Mouse (Mus musculus): ENCODE data around the gene Olr1.

Gene Olr1

GRCm38 (mm10) chr6:129507024-129507423 lies at the start of gene Olr1:
Gene Olr1, minus strand, starts transcription at chr6:129507165.
- peak in 1 of 2 experiments; percentile 16 for DNase-seq (ENCODE audit: low spot score in 2 of 2)

- no peak for DNase-seq (ENCODE audit: low spot score in 2 of 2)
These were observed 41.0 kb upstream of the Olr1 start for GRCm38 (mm10) chr6:129548009-129548408.

GRCm38 (mm10) chr6:129547277-129547676 lies 40.3 kb upstream of the Olr1 start:
- no peak for DNase-seq (ENCODE audit: low spot score in 2 of 2)

GRCm38 (mm10) chr6:129543709-129544606 lies 37.0 kb upstream of the Olr1 start:
- DNase-seq (ENCODE audit: low spot score in 2 of 2) = peak; percentile 83

- no peak for DNase-seq (ENCODE audit: low spot score in 2 of 2)
These were observed 35.6 kb upstream of the Olr1 start for GRCm38 (mm10) chr6:129542540-129542939.

GRCm38 (mm10) chr6:129541931-129542330 lies 35.0 kb upstream of the Olr1 start:
- DNase-seq (ENCODE audit: low spot score in 2 of 2) = peak in 1 of 2 experiments; percentile 57

- no peak for DNase-seq (ENCODE audit: low spot score in 2 of 2)
These were observed 31.6 kb upstream of the Olr1 start for GRCm38 (mm10) chr6:129538555-129538954.

- no peak for DNase-seq (ENCODE audit: low spot score in 2 of 2)
These were observed 28.8 kb upstream of the Olr1 start for GRCm38 (mm10) chr6:129535723-129536122.

- DNase-seq (ENCODE audit: low spot score in 2 of 2) = no peak
These were observed 27.7 kb upstream of the Olr1 start for GRCm38 (mm10) chr6:129534627-129535190.

- no peak for DNase-seq (ENCODE audit: low spot score in 2 of 2)
These were observed 27.1 kb upstream of the Olr1 start for GRCm38 (mm10) chr6:129534057-129534456.

- peak; percentile 87 to 89 for DNase-seq (ENCODE audit: low spot score in 2 of 2)
These were observed 26.2 kb upstream of the Olr1 start, which contains the start of gene Gabarapl1 for GRCm38 (mm10) chr6:129532942-129533860. Gene Gabarapl1, plus strand, starts transcription at chr6:129533160.

- peak; percentile 69 to 78 for DNase-seq (ENCODE audit: low spot score in 2 of 2)
These were observed 25.6 kb upstream of the Olr1 start for GRCm38 (mm10) chr6:129532556-129532941.

GRCm38 (mm10) chr6:129530261-129530660 lies 23.3 kb upstream of the Olr1 start:
- no peak for DNase-seq (ENCODE audit: low spot score in 2 of 2)

GRCm38 (mm10) chr6:129529605-129530004 lies 22.6 kb upstream of the Olr1 start:
- no peak for DNase-seq (ENCODE audit: low spot score in 2 of 2)

GRCm38 (mm10) chr6:129527416-129527815 lies 20.5 kb upstream of the Olr1 start:
- no peak for DNase-seq (ENCODE audit: low spot score in 2 of 2)

GRCm38 (mm10) chr6:129526069-129526468 lies 19.1 kb upstream of the Olr1 start:
- DNase-seq (ENCODE audit: low spot score in 2 of 2) = no peak

GRCm38 (mm10) chr6:129517752-129518408 lies 10.9 kb upstream of the Olr1 start:
- peak in 1 of 2 experiments; percentile 39 for DNase-seq (ENCODE audit: low spot score in 2 of 2)

GRCm38 (mm10) chr6:129516388-129516787 lies 9.4 kb upstream of the Olr1 start:
- DNase-seq (ENCODE audit: low spot score in 2 of 2) = no peak

- DNase-seq (ENCODE audit: low spot score in 2 of 2) = no peak
These were observed 8.1 kb upstream of the Olr1 start for GRCm38 (mm10) chr6:129515068-129515467.

- DNase-seq (ENCODE audit: low spot score in 2 of 2) = no peak
These were observed 7.4 kb upstream of the Olr1 start for GRCm38 (mm10) chr6:129514376-129514775.

GRCm38 (mm10) chr6:129513409-129513808 lies 6.4 kb upstream of the Olr1 start:
- DNase-seq (ENCODE audit: low spot score in 2 of 2) = no peak
